Mouse (Mus musculus) urinary bladder, postnatal 4 days (tissue): ENCODE measurements at regions not wholly inside any gene's neighbourhood (a gene's known extent, or its start where the extent isn't known, plus 50 kb on each side); places are given as distances from the start of the nearest gene placed in this dataset.

ENCODE experiments used
- DNase-seq, 2 experiments: peaks; one replicate each; pipeline ENCODE4 v3.0.0; 2021 to 2022; ENCODE audit warnings: low spot score in 2 of 2

DNA sequence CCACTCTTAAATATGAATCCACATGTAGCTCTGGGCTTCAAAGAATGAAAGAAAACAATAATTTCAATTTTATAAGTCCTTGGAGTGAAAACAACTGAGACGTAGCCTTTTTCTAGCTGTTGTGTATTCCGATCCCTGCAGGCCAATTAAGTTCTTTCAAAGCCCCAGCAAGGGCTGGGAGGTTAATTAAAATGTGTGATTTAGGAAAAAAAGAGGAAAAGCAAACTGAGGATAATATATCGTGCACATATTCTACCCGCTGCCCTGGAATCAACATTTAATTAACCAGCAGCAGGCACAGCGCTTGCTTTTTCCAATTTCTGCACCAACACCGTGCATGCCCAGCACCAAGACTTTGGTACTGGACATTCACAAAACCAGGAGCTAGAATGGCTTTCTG lies 167.0 kb downstream of the Nectin3 start:
- DNase-seq, result no peak

DNA sequence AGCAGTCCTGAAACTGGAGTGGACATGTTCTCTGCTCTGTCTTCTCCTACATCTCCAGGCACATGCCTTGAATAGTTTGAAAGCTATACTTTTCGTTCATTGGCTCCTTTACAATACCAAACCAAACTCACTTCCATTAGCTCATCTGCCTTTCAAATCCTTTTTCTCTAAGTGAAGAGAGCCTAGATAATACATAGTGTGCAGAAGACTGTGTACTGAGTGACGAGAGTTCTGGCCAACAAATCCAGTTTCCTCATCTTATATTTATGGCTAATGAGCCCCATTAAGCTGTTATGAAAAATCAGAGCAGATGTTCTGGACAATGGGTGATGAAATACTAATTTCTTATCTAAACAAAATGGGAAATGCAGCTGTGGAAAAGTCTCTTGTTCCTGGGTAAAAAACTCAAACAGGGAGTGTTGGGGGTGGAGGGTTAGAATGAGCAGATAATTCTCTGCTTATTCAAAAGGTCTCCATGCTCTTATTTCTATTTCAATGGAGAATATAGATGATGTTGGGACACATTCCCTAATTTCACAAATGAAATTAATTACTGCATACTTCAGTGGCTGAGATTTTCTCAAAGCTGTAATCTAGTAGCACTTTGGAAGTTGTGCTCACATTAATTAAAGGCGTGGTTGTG lies 144.3 kb upstream of the Gm4737 start:
- DNase-seq, result no peak

DNA sequence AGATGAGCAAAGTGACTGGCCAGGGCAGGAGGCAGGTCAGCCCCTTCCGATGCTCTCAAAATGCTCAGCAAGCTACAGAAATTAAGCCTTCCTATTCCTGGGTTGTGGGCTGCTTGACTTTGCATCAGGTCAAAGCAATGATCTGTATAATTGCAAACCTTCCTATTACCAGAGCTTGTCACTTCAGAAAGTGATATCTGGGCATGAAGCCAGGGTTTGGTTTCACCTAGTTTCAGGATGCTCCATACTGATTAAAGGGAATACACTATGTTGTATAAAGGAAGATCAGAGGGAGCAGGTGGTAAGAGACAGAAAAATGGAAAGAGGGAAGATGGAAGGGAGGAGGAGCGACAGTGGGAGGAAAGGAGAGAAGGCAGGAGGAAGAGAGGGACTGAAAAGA lies 142.3 kb upstream of the Gm4737 start:
- no peak for DNase-seq

DNA sequence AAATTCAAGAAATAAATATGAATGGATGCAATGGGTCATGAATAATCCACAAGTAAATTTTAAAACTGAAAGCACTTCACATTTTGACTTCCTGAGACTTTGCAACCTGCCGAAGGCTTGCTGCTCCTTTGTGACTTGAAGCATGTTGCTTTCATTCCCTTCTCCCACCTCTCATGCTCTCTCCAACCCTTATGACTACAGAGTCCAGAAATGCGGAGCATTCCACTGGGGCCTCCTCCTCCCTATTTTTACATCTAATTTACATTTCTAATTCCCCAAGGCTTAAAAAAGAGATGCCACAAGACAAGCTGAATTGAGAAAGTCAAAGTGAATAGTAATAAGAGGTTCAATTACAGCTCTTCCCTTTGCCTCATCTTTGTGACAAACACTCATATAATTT lies 141.5 kb upstream of the Gm4737 start:
- DNase-seq, result no peak

DNA sequence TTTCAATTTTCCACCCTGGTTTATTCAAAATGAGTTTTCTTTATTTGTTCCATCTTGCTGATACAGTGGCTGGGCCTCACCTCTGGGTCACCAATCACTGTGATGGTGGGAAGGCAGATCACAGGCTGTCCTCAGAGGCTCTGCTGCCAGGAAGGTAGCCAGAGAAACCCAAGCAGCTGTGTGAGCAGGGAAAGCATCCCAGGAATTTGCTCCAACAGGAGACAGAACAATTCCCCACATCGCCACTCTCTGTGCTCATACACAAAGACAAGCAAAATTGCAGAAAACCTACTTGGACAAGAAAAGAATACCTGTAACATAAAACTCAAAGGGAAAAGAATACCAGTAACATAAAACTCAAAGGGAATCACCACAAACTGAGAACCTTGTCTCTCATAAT lies 139.0 kb upstream of the Gm4737 start:
- no peak for DNase-seq

DNA sequence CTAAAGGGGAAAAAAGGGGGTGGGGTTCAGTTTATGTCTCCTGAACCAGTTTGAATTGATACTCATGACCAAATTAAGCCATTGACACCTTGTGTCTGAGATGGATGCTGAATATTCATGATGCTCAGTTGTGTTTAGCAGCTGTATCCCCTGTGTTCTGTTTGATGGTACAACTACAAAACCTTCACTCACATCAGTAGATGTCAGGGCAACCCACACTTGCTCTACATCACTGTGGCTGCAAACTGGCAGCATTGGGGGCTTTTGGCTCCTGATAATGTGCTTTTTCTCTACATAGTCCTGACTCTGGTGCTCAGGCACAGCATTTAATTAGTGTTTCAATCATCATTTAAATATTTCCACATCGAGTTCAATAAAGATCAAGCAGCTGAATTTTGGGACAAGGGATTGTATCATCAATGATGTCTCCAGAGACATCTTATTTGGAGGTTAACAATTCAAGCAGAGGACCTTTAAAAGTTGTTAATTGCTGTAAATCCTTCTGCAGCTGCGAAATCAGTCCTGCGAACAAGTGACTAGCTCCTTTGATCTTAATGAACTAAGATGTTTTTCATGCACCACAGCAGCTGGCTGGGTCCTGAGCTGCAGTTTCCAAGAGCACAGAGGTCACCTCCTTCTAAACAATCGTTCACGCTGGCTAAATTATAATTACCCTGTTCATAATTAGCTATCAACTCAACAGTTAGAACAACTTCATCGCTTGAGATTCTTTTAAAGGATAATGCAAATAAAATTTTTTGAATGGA lies 136.4 kb upstream of the Gm4737 start:
- DNase-seq, result no peak

DNA sequence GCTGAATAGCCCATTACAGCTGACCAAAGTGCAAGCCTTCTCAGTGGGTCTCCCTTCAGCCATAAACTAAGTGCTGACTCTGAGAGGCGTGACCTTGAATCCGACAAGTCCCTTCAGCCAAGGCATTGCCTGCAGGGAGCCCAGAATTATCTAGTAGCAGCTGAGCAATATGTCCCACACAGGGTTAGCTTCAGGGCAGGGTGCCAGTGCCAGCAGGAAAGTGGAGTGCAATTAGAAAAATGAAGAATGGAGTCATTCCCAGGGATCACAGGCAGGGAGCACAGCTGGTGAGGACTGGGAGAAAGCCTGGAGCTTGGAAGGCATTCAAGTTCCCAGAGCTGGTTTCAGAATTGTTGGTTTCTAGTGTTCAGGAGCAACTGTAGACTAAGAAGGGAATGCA lies 135.3 kb upstream of the Gm4737 start:
- peak in 1 of 2 experiments; percentile 26 for DNase-seq

DNA sequence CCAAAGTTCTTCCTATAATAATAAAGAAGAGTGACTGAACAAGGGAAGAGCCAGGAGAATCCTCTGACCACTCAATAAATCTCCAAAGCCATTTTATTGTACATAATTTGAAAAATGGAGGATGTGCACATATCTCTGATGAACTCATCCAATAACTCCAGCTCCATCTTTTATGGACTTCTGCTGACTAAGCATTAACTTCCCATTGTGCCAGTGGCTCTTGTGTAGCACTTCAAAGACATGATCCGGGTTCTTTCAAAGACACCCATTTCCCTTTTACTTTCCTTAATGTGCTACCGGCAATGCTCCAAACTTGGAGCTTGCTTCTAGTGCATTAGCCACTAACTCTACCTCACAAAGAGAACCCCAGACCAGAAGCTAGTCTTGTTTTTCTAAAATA lies 112.7 kb upstream of the Gm4737 start:
- DNase-seq, result no peak

DNA sequence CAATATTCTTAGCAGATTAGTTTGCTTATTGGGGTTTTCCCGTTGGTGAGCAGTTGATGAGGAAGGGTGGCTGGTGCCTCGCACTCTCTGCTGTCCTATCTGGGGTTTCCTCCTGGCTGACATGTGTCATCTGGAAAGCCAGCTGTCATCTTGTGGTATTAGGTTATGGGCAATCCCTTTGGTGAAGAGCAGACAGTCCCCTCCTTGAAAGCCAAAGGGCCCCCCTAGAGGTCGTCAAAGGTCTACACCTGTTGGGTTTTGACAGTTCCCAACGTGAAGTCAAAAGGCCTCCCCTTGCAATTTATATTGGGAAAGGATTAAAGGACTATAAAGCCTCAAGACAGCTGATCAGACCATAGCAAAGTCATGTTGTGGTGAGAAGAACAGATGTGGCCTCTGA lies 96.8 kb upstream of the Gm4737 start:
- DNase-seq, result no peak

DNA sequence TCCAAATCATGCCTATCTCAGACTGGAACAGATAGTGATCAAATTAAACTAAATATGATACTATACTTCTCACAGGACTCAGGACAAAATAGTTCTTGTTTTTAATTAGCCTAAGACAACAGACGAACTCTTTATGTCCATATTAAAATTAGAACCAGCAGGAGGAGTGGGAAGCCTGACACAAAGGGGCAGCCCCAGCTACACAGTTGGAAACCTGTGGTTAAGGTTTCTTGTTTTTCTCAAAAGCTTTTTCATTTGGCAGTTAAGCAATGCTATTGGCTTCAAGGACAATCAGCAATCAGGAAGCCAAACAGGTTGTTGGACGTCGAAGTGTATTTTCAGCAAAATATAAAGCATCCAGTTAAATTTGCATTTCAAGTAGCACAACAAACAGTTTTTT lies 96.1 kb upstream of the Gm4737 start:
- no peak for DNase-seq

DNA sequence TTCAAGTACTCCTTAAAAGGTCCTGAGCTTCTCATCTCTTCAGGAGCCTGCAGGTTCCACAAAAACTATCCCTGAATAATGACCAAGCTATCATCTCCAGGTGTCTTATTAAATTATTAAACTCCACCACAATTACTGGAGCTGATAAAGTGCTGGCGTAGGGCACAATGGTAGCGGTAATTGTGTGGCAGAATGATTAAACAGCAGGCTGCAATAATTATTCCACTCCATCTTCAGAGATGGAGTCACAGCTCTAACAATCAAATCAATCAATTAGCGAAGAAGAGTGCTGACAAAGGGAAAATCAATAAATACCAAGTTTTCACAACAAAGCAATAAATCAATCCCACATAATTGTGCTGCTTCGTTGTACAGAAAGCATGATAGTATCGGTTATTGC lies 90.7 kb upstream of the Gm4737 start:
- DNase-seq, result no peak

DNA sequence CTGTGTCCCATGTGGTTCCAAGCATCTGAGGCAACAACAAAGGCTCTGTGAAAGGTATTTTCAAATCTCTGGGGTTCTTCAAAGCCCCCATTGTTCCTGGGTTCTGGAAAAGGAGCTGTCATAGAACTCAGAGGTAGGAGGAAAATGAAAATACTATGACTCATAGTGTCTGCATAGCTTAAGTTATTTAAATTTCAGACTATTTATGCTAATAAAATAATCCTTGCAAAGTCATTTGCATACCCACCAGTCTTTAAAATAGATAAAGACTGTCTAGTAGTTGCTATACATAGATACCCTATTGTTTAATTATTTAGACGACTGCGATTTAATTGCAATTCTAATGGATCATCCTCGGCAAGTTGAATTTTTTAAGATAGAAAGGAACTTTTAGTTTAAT lies 73.9 kb upstream of the Gm4737 start:
- DNase-seq, result no peak

DNA sequence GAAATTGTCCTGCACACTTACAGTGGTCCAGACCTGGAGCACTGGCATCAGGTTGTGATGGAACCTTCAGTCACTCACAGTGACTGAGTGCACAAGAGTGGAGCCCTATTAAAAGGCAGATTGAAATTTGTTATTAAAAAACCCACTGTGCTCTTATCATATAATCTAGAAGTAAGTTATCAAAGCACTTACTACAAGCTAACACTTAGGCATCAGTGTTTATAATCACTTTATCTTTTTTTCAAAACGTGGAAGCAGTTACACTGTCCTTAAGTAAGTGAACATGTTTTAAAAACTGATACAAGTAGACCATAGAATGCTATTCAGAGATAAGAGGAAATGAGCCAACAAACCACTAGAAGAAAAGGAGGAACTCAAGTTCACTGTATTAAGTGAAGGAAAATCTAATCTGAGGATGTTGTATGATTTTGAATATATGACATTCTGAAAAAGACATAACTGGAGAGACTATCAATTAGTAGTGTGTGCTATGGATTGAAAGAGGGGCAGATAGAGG lies 68.3 kb upstream of the Gm4737 start:
- DNase-seq, result no peak

DNA sequence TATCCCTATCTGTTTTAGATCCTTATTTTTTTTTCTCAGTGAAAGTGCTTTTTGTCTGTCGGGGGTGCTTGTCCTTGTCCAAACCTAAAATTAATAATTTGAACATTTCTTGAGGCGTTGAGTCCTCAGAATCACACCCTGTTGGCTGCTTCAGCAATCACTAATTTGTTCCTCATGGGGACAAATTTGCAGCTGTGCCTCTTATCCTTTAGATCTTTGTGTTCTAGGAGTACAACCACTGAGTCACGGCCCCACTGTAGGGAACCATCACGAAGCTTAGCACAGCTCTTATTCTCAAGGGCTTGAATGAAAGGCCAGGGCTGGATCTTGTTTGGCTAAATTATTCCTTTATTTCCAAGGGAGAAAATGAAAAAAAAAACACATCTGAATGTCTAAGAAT lies 57.6 kb upstream of the Gm4737 start:
- no peak for DNase-seq

DNA sequence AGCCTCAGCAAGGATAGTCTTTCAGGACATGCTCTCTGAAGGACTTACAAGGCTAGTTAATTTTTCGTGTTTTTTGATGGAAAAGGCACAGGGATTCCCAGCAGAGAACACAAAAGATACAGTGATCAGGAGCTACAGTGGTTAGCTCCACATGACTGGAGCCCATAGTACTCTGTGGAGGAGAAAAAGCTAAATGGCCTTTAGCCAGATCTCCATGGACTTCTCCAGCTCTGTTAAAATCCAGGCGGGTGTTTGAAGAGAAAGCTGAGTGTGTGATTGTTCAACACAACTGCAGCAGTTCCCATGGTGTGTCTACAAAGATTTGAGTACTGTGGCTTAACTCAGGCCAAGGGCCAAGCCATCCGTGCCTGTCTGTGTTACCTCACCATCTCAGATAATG lies 57.0 kb upstream of the Gm4737 start:
- no peak for DNase-seq

DNA sequence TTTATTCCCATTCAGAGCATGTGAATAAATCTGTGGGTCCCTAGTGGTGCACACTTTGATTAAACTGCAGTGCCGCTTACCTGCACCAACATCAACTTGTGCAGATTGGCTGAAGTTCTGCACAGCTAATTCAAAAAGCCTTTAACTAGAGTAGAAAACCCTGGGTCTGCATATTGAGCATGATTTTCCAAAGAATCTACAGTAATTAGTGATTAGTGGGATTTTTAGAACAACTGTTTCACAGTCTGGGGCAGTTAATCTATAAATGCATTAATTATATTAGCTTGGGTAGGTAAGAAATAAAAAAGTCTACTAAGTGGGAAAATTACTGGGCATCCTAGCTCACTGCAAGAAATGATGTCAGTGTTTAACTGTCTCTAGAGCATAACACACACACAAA lies 50.2 kb upstream of the Gm4737 start:
- no peak for DNase-seq
